Mouse (Mus musculus) gastrocnemius, adult 2 months (tissue): ENCODE measurements around the gene Enah. TPM values are rescaled to one million over a fixed set of nuclear protein-coding genes. Genes with fewer than 3 reads are reported as not detected.

Experiments
- DNase-seq: peaks from one replicate; pipeline ENCODE4 v3.0.0; 2022
- H3K27ac ChIP-seq: fragments of 200-600 bp; 2 replicates; pipeline ENCODE4 v1.8.1; 2022; ENCODE audit warnings: mild to moderate bottlenecking
- H3K4me3 ChIP-seq: fragments of 200-600 bp; 2 replicates; pipeline ENCODE4 v1.8.1; 2022; ENCODE audit warnings: mild to moderate bottlenecking, moderate library complexity
- CTCF ChIP-seq: fragments of 200-600 bp; IDR thresholded peaks from 2 replicates; pipeline ENCODE4 v1.8.1; 2022; ENCODE audit warnings: antibody characterized with exemption, mild to moderate bottlenecking, moderate library complexity
- intact Hi-C: fragments of 180-260 bp; cut with DNase I; formaldehyde crosslinking; loops from one replicate; pipeline ENCODE4 v1.15.1; 2025
- total RNA-seq, 2 experiments: library from RNA; stranded (reverse); gene quantifications; 2 replicates each; pipeline ENCODE4 v1.2.3; 2021

The Enah gene
- total RNA-seq, 2 experiments from 2014 or later: 31.6 to 73.0 TPM

- no peak for TF ChIP-seq CTCF
- intact Hi-C loops: loop anchor here (5.0 kb wide), 2 partner anchors 36 to 91 kb away; no protein-coding TSS in a partner anchor
- H3K4me3 ChIP-seq: no peak overlapping the region
- DNase-seq: no peak
- peak overlapping the region; percentile 77; the same call in 1 of the 2 replicates for H3K27ac ChIP-seq
Observed at GRCm38 (mm10) chr1:182021691-182022299, 2.0 kb upstream of the Enah start.

- TF ChIP-seq CTCF: no peak
- DNase-seq: no peak
- intact Hi-C loops: loop anchor here (5.0 kb wide), 2 partner anchors 36 to 91 kb away; no protein-coding TSS in a partner anchor
- peak overlapping the region; percentile 96 for H3K4me3 ChIP-seq
- peak overlapping the region; percentile 77 for H3K27ac ChIP-seq
Observed at GRCm38 (mm10) chr1:182020831-182021460, 1.2 kb upstream of the Enah start.

GRCm38 (mm10) chr1:182019266-182019925 is 394 bp downstream of the Enah start:
- peak; percentile 43 for DNase-seq
- H3K27ac ChIP-seq: peak overlapping the region; percentile 86
- intact Hi-C loops: loop anchor here (5.0 kb wide), 1 partner anchor 87 kb away; no protein-coding TSS in a partner anchor
- no peak for TF ChIP-seq CTCF
- H3K4me3 ChIP-seq: peak overlapping the region; percentile 96

GRCm38 (mm10) chr1:182018397-182019265 is 1.2 kb downstream of the Enah start:
- peak; percentile 40 for DNase-seq
- intact Hi-C loops: loop anchor here (5.0 kb wide), 1 partner anchor 86 kb away; no protein-coding TSS in a partner anchor
- Histone ChIP-seq H3K4me3 (peak overlapping the region; percentile 96), H3K27ac (peak overlapping the region; percentile 86)
- no peak for TF ChIP-seq CTCF

- Histone ChIP-seq H3K27ac (no peak overlapping the region), H3K4me3 (no peak overlapping the region)
- no peak for DNase-seq
- intact Hi-C loops: no loop called here
- no peak for TF ChIP-seq CTCF
Observed at GRCm38 (mm10) chr1:182005831-182006230, 14.0 kb downstream of the Enah start.

GRCm38 (mm10) chr1:181998673-181999072 is 21.1 kb downstream of the Enah start:
- no peak for DNase-seq
- no peak for TF ChIP-seq CTCF
- intact Hi-C loops: no loop called here
- no peak overlapping the region for H3K27ac ChIP-seq
- no peak overlapping the region for H3K4me3 ChIP-seq

GRCm38 (mm10) chr1:181997791-181998190 is 22.0 kb downstream of the Enah start:
- H3K27ac ChIP-seq: peak overlapping the region; percentile 7; the same call in 1 of the 2 replicates
- intact Hi-C loops: no loop called here
- H3K4me3 ChIP-seq: no peak overlapping the region
- TF ChIP-seq CTCF: no peak
- DNase-seq: no peak

- no peak for DNase-seq
- TF ChIP-seq CTCF: no peak
- no peak overlapping the region for H3K4me3 ChIP-seq
- intact Hi-C loops: no loop called here
- H3K27ac ChIP-seq: no peak overlapping the region
Observed at GRCm38 (mm10) chr1:181993597-181993996, 26.2 kb downstream of the Enah start.

GRCm38 (mm10) chr1:181988367-181988766 is 31.4 kb downstream of the Enah start:
- DNase-seq: no peak
- intact Hi-C loops: no loop called here
- H3K4me3 ChIP-seq: no peak overlapping the region
- no peak overlapping the region for H3K27ac ChIP-seq
- TF ChIP-seq CTCF: no peak

GRCm38 (mm10) chr1:181987226-181987625 is 32.6 kb downstream of the Enah start:
- intact Hi-C loops: no loop called here
- no peak for DNase-seq
- no peak for TF ChIP-seq CTCF
- Histone ChIP-seq H3K4me3 (no peak overlapping the region), H3K27ac (peak overlapping the region; percentile 63)

- no peak for TF ChIP-seq CTCF
- H3K4me3 ChIP-seq: no peak overlapping the region
- no peak for DNase-seq
- H3K27ac ChIP-seq: no peak overlapping the region
- intact Hi-C loops: no loop called here
Observed at GRCm38 (mm10) chr1:181985880-181986279, 33.9 kb downstream of the Enah start.

GRCm38 (mm10) chr1:181984811-181985210 is 35.0 kb downstream of the Enah start:
- TF ChIP-seq CTCF: no peak
- Histone ChIP-seq H3K4me3 (no peak overlapping the region), H3K27ac (no peak overlapping the region)
- intact Hi-C loops: no loop called here
- no peak for DNase-seq
